Mouse (Mus musculus) brain, embryonic 14.5 days (tissue): Measurements from ENCODE around the gene Ap4e1. TPM values are rescaled to one million over a fixed set of nuclear protein-coding genes. Genes with fewer than 3 reads are reported as not detected.

Experiments used
- DNase-seq: peaks from one replicate; pipeline ENCODE4 v3.0.0-alpha.2; 2011; ENCODE audit warnings: low read depth
- CTCF ChIP-seq: fragments of 200-500 bp; IDR thresholded peaks from 2 replicates; pipeline ENCODE4 v1.5.1; 2012; ENCODE audit warnings: inconsistent platforms, mild to moderate bottlenecking, moderate library complexity, borderline replicate concordance; ENCODE audit not compliant: insufficient read depth, insufficient read length; ENCODE audit errors: extremely low read depth
- POLR2A ChIP-seq: fragments of 200-500 bp; IDR thresholded peaks from 2 replicates; pipeline ENCODE4 v1.6.1; 2012; ENCODE audit warnings: mild to moderate bottlenecking, inconsistent platforms, borderline replicate concordance; ENCODE audit not compliant: poor library complexity, insufficient read depth, insufficient read length, severe bottlenecking; ENCODE audit errors: extremely low read depth
- polyA plus RNA-seq: library from polyadenylated mRNA; depleted of rRNA; stranded (reverse); fragments of >200 nt; gene quantifications from 2 replicates; pipeline ENCODE4 v1.2.3, GENCODE M21; 2012; rRNA removed

Gene Ap4e1
- polyA plus RNA-seq, 1 experiment: 12.4 TPM

- no peak for DNase-seq
- TF ChIP-seq CTCF (no peak), POLR2A (no peak)
These were observed 100.5 kb downstream of the Ap4e1 start for GRCm38 (mm10) chr2:127108986-127109385.

Other genes starting within 250 kb of the Ap4e1 start
- gene Usp50, start 225.2 kb upstream of the Ap4e1 start, polyA plus RNA-seq: 1.4 and 1.9 TPM in 2 replicates
- 34.5 and 39.4 TPM in 2 replicates for gene Trpm7, start 132.5 kb upstream of the Ap4e1 start, polyA plus RNA-seq
- 29.8 and 30.1 TPM in 2 replicates for gene Sppl2a, start 75.5 kb upstream of the Ap4e1 start, polyA plus RNA-seq
- 11.7 and 12.7 TPM in 2 replicates for gene Blvra, start 61.9 kb downstream of the Ap4e1 start, polyA plus RNA-seq
- 18.5 and 28.6 TPM in 2 replicates for gene Ncaph, start 125.2 kb downstream of the Ap4e1 start, polyA plus RNA-seq
- gene Itpripl1, start 134.7 kb downstream of the Ap4e1 start, polyA plus RNA-seq: 5.5 and 6.6 TPM in 2 replicates
- gene 1810024B03Rik, start 199.6 kb downstream of the Ap4e1 start, polyA plus RNA-seq: 1.2 and 1.3 TPM in 2 replicates
- 81.5 and 98.9 TPM in 2 replicates for gene Snrnp200, start 199.7 kb downstream of the Ap4e1 start, polyA plus RNA-seq
- gene Ciao1, start 239.1 kb downstream of the Ap4e1 start, polyA plus RNA-seq: 58.0 and 69.0 TPM in 2 replicates
- gene Tmem127, start 239.2 kb downstream of the Ap4e1 start, polyA plus RNA-seq: 57.2 and 73.6 TPM in 2 replicates